Mouse (Mus musculus) WW6 (cell line): ENCODE measurements around the gene Zfp383.
"Not testable (repeated sequence)": the region's sequence is repeated elsewhere in the genome, so short reads cannot be mapped to it uniquely, and the experiment has no call there.

Experiments used
- DNase-seq: peaks from one replicate; pipeline ENCODE4 v3.0.0-alpha.2; 2013; ENCODE audit warnings: low read depth, low spot score

The Zfp383 gene

GRCm38 (mm10) chr7:29908130-29908950 is at the start of gene Zfp383:
TSS of gene Zfp383 (plus strand) at chr7:29908223.
- DNase-seq, result peak; percentile 68

- DNase-seq, result peak; percentile 72
These were observed 48.2 kb upstream of the Zfp383 start, which contains the start of gene Zfp420 for GRCm38 (mm10) chr7:29859532-29860517. TSS of gene Zfp420 (plus strand) at chr7:29859979.

GRCm38 (mm10) chr7:29861660-29862059 is 46.4 kb upstream of the Zfp383 start:
- DNase-seq, result no peak

- no peak for DNase-seq
These were observed 33.8 kb upstream of the Zfp383 start for GRCm38 (mm10) chr7:29874256-29874655.

GRCm38 (mm10) chr7:29877561-29877960 is 30.5 kb upstream of the Zfp383 start:
- not testable (repeated sequence) for DNase-seq

- DNase-seq, result no peak
These were observed 28.0 kb upstream of the Zfp383 start for GRCm38 (mm10) chr7:29880056-29880455.

GRCm38 (mm10) chr7:29880916-29881315 is 27.1 kb upstream of the Zfp383 start:
- no peak for DNase-seq

- DNase-seq, result no peak
These were observed 17.5 kb upstream of the Zfp383 start for GRCm38 (mm10) chr7:29890501-29890900.

GRCm38 (mm10) chr7:29892756-29893155 is 15.3 kb upstream of the Zfp383 start:
- no peak for DNase-seq

- no peak for DNase-seq
These were observed 9.7 kb upstream of the Zfp383 start for GRCm38 (mm10) chr7:29898351-29898750.

GRCm38 (mm10) chr7:29904101-29904500 is 3.9 kb upstream of the Zfp383 start:
- DNase-seq, result no peak

- peak; percentile 87 for DNase-seq
These were observed 1.9 kb upstream of the Zfp383 start, which contains the start of gene Zfp27 for GRCm38 (mm10) chr7:29905966-29906681. TSS of gene Zfp27 (minus strand) at chr7:29906572.

- no peak for DNase-seq
These were observed 1.4 kb upstream of the Zfp383 start for GRCm38 (mm10) chr7:29906682-29907058.

- DNase-seq, result no peak
These were observed 817 bp upstream of the Zfp383 start for GRCm38 (mm10) chr7:29907206-29907605.

GRCm38 (mm10) chr7:29910252-29910651 is 2.2 kb downstream of the Zfp383 start:
- DNase-seq, result no peak

- no peak for DNase-seq
These were observed 4.1 kb downstream of the Zfp383 start for GRCm38 (mm10) chr7:29912172-29912571.

GRCm38 (mm10) chr7:29917371-29918061 is 9.5 kb downstream of the Zfp383 start:
- no peak for DNase-seq

GRCm38 (mm10) chr7:29918062-29918453 is 10.0 kb downstream of the Zfp383 start:
- no peak for DNase-seq

- peak; percentile 42 for DNase-seq
These were observed 13.5 kb downstream of the Zfp383 start for GRCm38 (mm10) chr7:29921439-29922093.

- DNase-seq, result no peak
These were observed 14.8 kb downstream of the Zfp383 start for GRCm38 (mm10) chr7:29922780-29923179.
